Mouse (Mus musculus) gastrocnemius, adult 18-20 months (tissue): ENCODE measurements around the gene Mta3. TPM values are rescaled to one million over a fixed set of nuclear protein-coding genes. Genes with fewer than 3 reads are reported as not detected.

ENCODE experiments used
- total RNA-seq, 2 experiments: library from RNA; stranded (reverse); gene quantifications; 2 replicates each; pipeline ENCODE4 v1.2.3; 2021

Mta3 gene
- total RNA-seq, 2 experiments from 2014 or later = 7.9 to 8.4 TPM

Other genes starting within 250 kb of the Mta3 start
- 100 to 1,000 TPM; 151 to 165 TPM for gene Cox7a2l, start 188.8 kb upstream of the Mta3 start, total RNA-seq
- not detected for gene Kcng3, start 74.3 kb upstream of the Mta3 start, total RNA-seq
- gene Haao, start 141.8 kb downstream of the Mta3 start, total RNA-seq = under 1 TPM in 1 of 2 experiments, not detected in 1; 0.38 TPM